Mouse (Mus musculus) liver, embryonic 14.5 days (tissue): Measurements from ENCODE around the gene Dlgap4.

Experiments
- CTCF ChIP-seq: IDR thresholded peaks from 2 replicates; pipeline ENCODE4 v1.5.1; 2016; ENCODE audit warnings: antibody characterized with exemption, low read depth, control low read depth
- EP300 ChIP-seq: IDR thresholded peaks from 2 replicates; pipeline ENCODE4 v1.6.1; 2016; ENCODE audit warnings: antibody characterized with exemption, low read depth

DNA sequence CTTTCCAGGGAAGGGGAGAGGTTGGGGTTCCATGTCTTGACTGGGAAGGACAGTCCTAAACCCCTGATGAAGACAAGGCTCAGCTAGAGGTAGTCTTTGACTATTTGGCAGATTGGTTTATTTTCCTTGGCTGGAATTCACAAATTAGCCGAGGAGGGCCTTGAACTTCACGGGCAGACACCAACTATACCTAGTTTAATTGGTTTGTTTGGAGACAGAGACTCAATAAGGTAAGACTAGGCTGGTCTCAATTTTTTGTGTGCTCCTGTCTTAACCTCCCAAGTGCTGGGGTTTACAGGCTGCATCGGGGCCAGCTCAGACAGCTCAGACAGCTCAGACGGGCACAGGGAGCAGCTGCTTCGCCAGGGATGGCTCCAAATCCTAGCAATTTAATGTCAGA, 33.0 kb upstream of the Dlgap4 start:
- TF ChIP-seq CTCF: no peak
- no peak for TF ChIP-seq EP300
